Mouse (Mus musculus) left cerebral cortex, adult 18-20 months (tissue): ENCODE measurements around the gene Smpd1. TPM values are rescaled to one million over a fixed set of nuclear protein-coding genes. Genes with fewer than 3 reads are reported as not detected.

Source experiments
- DNase-seq, 2 experiments: peaks; one replicate each; pipeline ENCODE4 v3.0.0; 2021 to 2022; ENCODE audit warnings: low spot score in 2 of 2, mixed read lengths in 1 of 2
- total RNA-seq, 2 experiments: library from RNA; stranded (reverse); gene quantifications; 2 replicates each; pipeline ENCODE4 v1.2.3; 2021

The Smpd1 gene
- total RNA-seq, 2 experiments from 2014 or later, result 99.9 to 111 TPM

- DNase-seq, result peak; percentile 70 to 75
These were observed 4.9 kb downstream of the Smpd1 start for GRCm38 (mm10) chr7:105559016-105559415.

DNA sequence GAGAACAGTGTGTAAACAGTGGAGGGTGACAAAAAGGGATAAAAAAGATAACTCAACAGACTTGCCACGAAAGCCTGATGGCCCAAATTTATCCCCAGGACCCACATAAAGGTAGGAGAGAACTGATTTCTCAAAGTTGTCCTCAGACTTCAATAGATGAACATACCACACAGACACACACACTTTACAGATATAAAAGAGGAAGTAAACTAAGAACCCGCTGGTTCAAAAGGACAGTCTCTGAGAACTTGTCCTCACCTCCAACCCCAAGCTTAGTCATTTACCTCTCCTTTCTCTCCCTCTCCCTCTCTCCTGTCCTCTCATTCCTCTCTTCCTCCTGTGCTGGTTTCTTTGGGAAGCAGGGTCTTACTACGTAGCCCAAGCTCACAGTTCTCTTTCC lies 8.2 kb downstream of the Smpd1 start:
- no peak for DNase-seq

GRCm38 (mm10) chr7:105563367-105563766 lies 9.2 kb downstream of the Smpd1 start:
- peak in 1 of 2 experiments; percentile 6 for DNase-seq

GRCm38 (mm10) chr7:105565071-105565836 lies 11.1 kb downstream of the Smpd1 start:
- DNase-seq, result peak in 1 of 2 experiments; percentile 59

GRCm38 (mm10) chr7:105568583-105568982 lies 14.4 kb downstream of the Smpd1 start:
- peak; percentile 73 to 80 for DNase-seq

GRCm38 (mm10) chr7:105568988-105569471 lies 14.9 kb downstream of the Smpd1 start:
- DNase-seq, result peak; percentile 85 to 89

GRCm38 (mm10) chr7:105569512-105570496 lies 15.6 kb downstream of the Smpd1 start:
- DNase-seq, result peak in 1 of 2 experiments; percentile 36

GRCm38 (mm10) chr7:105570756-105571155 lies 16.6 kb downstream of the Smpd1 start:
- no peak for DNase-seq

- peak in 1 of 2 experiments; percentile 47 for DNase-seq
These were observed 18.8 kb downstream of the Smpd1 start for GRCm38 (mm10) chr7:105572949-105573348.

- peak in 1 of 2 experiments; percentile 6 for DNase-seq
These were observed 20.4 kb downstream of the Smpd1 start for GRCm38 (mm10) chr7:105574537-105574936.

DNA sequence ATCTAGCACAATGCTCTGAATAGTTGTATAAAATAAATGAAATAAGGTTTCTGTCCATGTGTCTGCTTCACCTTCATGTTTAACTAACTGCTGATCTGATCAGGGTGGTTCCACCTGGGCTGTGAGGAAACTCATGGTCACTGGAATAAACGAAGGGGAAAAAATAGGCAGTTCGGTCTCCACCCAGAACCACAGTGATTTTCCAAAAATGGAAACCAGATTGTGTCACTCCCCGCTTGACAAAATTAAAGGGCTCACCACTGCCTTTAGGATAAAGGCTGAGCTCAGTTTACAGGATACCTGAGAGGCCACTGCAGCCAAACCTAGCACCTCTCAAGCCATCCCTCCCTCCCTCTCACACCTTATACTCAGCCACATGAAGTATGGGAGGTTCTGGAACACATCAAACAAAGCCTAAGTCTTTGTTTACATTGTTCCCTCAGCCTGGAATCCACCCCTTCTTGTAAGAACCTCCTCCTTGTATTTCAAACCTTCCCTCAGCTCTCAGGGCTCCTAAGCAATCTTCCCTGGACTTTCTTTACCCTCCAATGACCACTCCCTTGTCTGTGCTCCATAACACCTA lies 22.1 kb downstream of the Smpd1 start:
- DNase-seq, result no peak

DNA sequence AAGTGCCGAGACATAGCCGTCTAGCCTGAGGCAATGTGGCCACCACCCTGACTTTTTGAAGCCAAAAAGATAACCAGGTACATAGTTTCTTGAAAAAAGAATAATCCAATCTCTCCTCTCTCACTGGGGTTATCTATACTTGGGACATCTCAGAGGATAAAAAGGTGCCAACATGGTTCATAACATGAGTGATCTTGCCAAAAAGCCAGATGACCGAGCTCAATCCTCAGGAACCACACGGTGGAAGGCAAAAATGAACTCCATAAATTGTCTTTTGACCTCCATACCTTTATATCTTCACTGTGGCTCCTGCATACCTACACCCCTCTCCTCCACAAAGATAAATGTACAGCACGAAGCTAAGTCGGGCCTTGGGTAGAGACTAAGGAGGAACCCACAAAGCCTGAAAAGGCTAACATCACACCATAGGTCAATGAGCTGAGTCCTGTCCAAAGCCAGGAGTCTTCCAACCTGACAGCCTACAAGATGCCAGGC lies 23.3 kb downstream of the Smpd1 start:
- no peak for DNase-seq

DNA sequence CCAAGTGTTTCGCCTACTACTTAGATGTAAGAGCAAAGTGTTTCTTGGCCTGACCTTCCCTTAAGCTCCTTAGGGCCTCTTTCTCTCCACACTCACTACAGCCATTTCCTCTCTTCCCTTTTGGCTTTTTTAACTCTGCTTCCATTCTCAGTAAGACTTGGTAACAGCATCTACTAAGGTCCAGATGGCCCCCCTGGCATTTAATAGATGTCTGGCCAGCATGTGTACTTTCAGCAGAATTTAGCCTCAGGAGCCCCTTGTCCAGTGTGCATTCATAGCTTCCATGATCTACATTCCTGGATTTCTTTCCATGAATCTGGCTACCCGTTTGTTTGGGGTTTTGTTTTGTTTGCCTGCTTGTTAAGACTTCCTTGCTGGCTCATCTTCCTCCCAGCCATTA lies 24.3 kb downstream of the Smpd1 start:
- DNase-seq, result no peak

- peak in 1 of 2 experiments; percentile 18 for DNase-seq
These were observed 26.5 kb downstream of the Smpd1 start for GRCm38 (mm10) chr7:105580627-105581089.

DNA sequence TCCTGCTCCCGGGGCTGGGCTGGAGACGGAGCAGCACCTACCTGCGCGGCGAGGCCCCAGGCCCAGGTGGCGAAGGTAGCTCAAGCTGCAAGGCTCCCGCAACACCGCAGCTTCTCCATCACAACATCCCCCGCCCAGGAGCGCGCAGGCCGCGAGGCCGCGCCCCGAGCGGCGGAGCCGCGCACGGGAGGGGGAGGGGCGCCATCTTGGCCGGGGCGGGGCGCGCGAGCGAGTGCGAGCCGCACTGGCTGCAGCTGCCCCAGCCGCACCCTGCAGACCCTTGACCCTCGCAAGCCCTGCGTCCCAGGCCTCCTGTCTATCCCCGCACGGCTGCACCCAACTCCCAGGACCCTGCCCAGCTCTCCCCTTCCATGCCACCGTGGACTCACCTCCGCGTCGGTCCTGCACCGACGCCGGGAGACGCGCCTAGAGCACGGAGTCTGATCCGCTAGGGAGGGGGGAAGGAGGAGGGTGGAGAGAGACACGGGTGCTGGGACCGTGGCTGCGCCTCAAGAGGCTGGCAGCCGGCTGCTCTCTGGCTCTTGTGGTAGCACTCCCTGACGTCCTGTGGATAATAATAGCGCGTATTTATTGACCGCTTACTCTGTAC lies 27.0 kb downstream of the Smpd1 start, which contains the start of gene Apbb1:
Gene Apbb1 (minus strand): TSS at position 560 of the 610 bp plus-strand sequence.
- DNase-seq, result peak; percentile 77 to 87

DNA sequence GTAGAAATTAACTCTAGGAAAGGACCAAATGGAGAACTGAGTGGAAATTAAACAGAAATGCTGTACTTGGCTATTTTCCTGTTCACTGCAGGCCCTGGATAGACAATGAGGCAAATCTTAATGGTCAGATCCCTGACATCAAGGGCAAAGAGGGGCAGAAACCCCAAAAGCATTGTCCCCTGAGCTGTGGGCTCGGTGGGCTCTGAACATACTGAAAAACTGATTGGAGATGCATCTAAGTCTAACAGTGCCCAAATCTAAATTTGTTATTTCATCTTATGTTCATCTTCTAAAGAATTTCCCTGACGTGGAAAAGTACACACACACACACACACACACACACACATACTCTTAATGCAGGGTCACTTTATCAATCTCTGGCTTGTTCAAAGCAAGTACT lies 27.8 kb downstream of the Smpd1 start:
- DNase-seq, result no peak

- no peak for DNase-seq
These were observed 34.3 kb downstream of the Smpd1 start for GRCm38 (mm10) chr7:105588325-105588912.

DNA sequence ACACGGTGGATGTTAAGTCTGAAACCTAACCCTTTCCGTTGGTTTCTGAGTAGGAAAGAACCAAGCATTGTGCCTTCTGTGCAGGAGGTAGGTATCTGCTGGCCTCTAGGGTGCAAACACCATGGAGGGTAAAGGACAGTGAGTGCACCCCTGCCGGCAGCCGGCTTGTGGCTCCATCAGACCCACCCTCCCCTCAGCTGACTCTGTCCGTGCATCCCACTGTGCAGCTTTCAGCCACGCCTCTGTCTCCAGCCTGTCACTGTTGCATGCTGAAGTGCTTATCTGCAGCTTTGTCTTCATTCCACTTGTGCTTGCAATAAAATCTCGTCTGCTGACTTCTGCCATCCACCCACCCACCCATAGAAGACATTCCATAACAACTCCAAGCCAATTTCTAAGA lies 35.9 kb downstream of the Smpd1 start:
- DNase-seq, result no peak

GRCm38 (mm10) chr7:105602860-105603623 lies 48.9 kb downstream of the Smpd1 start:
- peak; percentile 65 to 80 for DNase-seq
